Mouse (Mus musculus): ENCODE results near the gene Slc26a11.

- TF ChIP-seq CTCF (IDR thresholded peaks at IDR 0.05; ENCODE audit: low read depth) (no peak), EP300 (optimal IDR thresholded peaks at IDR 0.05) (no peak)
Measured at GRCm38 (mm10) chr11:119354798-119355442, 437 bp upstream of the Slc26a11 start.
